Mouse (Mus musculus): ENCODE data around the gene Etv3. TPM values are rescaled to one million over a fixed set of nuclear protein-coding genes. Genes with fewer than 3 reads are reported as not detected.

Etv3 gene
- total and polyA plus RNA-seq, 3 experiments = 13.6 to 16.6 (median 15.7) TPM

GRCm38 (mm10) chr3:87560156-87560555 is 34.9 kb downstream of the Etv3 start:
- ATAC-seq (ENCODE audit: extremely low read depth, insufficient number of reproducible peaks, low FRiP score, poor library complexity, severe bottlenecking) (no peak), DNase-seq (ENCODE audit: low spot score) (no peak)
- no peak overlapping the region for H3K4me3 ChIP-seq (ENCODE audit: low read depth, low read length)
- H3K4me1 ChIP-seq (ENCODE audit: insufficient read depth, low read depth, low read length) = no peaks in the 10 kb centered on the region
- peaks cover 18% of the 10 kb centered on the region for H3K27me3 ChIP-seq (ENCODE audit: insufficient read depth, low read length)
- TF ChIP-seq CTCF (IDR thresholded peaks at IDR 0.05; ENCODE audit: low read depth, low read length) (no peak), GATA2 (IDR thresholded peaks at IDR 0.05; ENCODE audit: borderline replicate concordance, low read depth, low read length) (no peak), GATA1 (IDR thresholded peaks at IDR 0.05; ENCODE audit: borderline replicate concordance, low read length) (no peak), POLR2AphosphoS5 (IDR thresholded peaks at IDR 0.05; ENCODE audit: insufficient replicate concordance, low read depth, low read length) (no peak), TAL1 (conservative IDR thresholded peaks at IDR 0.05; ENCODE audit: low read depth, low read length) (no peak)
- no peaks in the 10 kb centered on the region for H3K36me3 ChIP-seq (replicated peaks)
- no peaks in the 10 kb centered on the region for H3K9me3 ChIP-seq (replicated peaks)

GRCm38 (mm10) chr3:87561434-87561833 is 36.2 kb downstream of the Etv3 start:
- TF ChIP-seq GATA2 (IDR thresholded peaks at IDR 0.05; ENCODE audit: borderline replicate concordance, low read depth, low read length) (no peak), CTCF (IDR thresholded peaks at IDR 0.05; ENCODE audit: low read depth, low read length) (no peak)
- DNase-seq (ENCODE audit: low spot score) (no peak), ATAC-seq (ENCODE audit: extremely low read depth, insufficient number of reproducible peaks, low FRiP score, poor library complexity, severe bottlenecking) (no peak)
- Histone ChIP-seq H3K4me1 (ENCODE audit: insufficient read depth, low read depth, low read length) (no peaks in the 10 kb centered on the region; the same call in 1 of the 2 replicates), H3K27me3 (ENCODE audit: insufficient read depth, low read length) (peaks cover 14% of the 10 kb centered on the region), H3K9me3 (replicated peaks) (no peaks in the 10 kb centered on the region), H3K36me3 (replicated peaks) (no peaks in the 10 kb centered on the region), H3K4me3 (ENCODE audit: low read depth, low read length) (no peak overlapping the region)

- H3K4me3 ChIP-seq (ENCODE audit: low read depth, low read length) = no peak overlapping the region
- no peaks in the 10 kb centered on the region for H3K36me3 ChIP-seq (replicated peaks)
- no peaks in the 10 kb centered on the region for H3K9me3 ChIP-seq (replicated peaks)
- no peaks in the 10 kb centered on the region; the same call in 1 of the 2 replicates for H3K4me1 ChIP-seq (ENCODE audit: insufficient read depth, low read depth, low read length)
- DNase-seq (ENCODE audit: low spot score) (peak; percentile 43), ATAC-seq (ENCODE audit: extremely low read depth, insufficient number of reproducible peaks, low FRiP score, poor library complexity, severe bottlenecking) (no peak; the same call in 1 of the 2 replicates)
- peaks cover 14% of the 10 kb centered on the region for H3K27me3 ChIP-seq (ENCODE audit: insufficient read depth, low read length)
- peak; percentile 94 for TF ChIP-seq CTCF (IDR thresholded peaks at IDR 0.05; ENCODE audit: low read depth, low read length)
- no peak for TF ChIP-seq GATA1 (IDR thresholded peaks at IDR 0.05; ENCODE audit: borderline replicate concordance, low read length)
Observed at GRCm38 (mm10) chr3:87562370-87562769, 37.2 kb downstream of the Etv3 start.

GRCm38 (mm10) chr3:87563466-87563865 is 38.3 kb downstream of the Etv3 start:
- ATAC-seq (ENCODE audit: extremely low read depth, insufficient number of reproducible peaks, low FRiP score, poor library complexity, severe bottlenecking) (no peak), DNase-seq (ENCODE audit: low spot score) (no peak)
- no peaks in the 10 kb centered on the region for H3K36me3 ChIP-seq (replicated peaks)
- H3K9me3 ChIP-seq (replicated peaks) = no peaks in the 10 kb centered on the region
- no peaks in the 10 kb centered on the region; the same call in 1 of the 2 replicates for H3K4me1 ChIP-seq (ENCODE audit: insufficient read depth, low read depth, low read length)
- no peak overlapping the region for H3K4me3 ChIP-seq (ENCODE audit: low read depth, low read length)
- H3K27me3 ChIP-seq (ENCODE audit: insufficient read depth, low read length) = peaks cover 14% of the 10 kb centered on the region
- TF ChIP-seq CTCF (IDR thresholded peaks at IDR 0.05; ENCODE audit: low read depth, low read length) (no peak), GATA1 (IDR thresholded peaks at IDR 0.05; ENCODE audit: borderline replicate concordance, low read length) (no peak), GATA2 (IDR thresholded peaks at IDR 0.05; ENCODE audit: borderline replicate concordance, low read depth, low read length) (no peak), TAL1 (conservative IDR thresholded peaks at IDR 0.05; ENCODE audit: low read depth, low read length) (no peak), POLR2AphosphoS5 (IDR thresholded peaks at IDR 0.05; ENCODE audit: insufficient replicate concordance, low read depth, low read length) (no peak)

DNA sequence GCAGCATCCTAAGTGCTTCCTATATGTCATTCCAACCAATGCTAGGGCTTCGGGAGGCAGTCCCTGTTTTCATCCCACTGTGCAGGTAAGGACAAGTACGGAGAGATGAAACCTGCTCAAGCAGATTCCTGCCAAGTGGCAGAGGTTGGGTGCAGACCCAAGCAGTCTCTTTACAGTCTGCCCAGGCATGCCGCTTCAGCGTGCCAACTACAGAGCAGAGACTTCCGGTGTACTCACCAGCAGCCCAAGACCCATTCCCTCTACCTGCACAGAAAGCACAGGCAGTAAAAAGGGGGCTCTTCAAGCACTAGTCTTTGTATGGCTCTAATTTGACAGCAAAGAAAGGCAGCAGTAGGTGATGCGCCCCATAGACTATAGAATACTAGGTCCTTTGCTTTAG is 40.4 kb downstream of the Etv3 start:
- Histone ChIP-seq H3K36me3 (replicated peaks) (no peaks in the 10 kb centered on the region), H3K27me3 (ENCODE audit: insufficient read depth, low read length) (peaks cover 13% of the 10 kb centered on the region), H3K4me1 (ENCODE audit: insufficient read depth, low read depth, low read length) (no peaks in the 10 kb centered on the region; the same call in 1 of the 2 replicates), H3K9me3 (replicated peaks) (no peaks in the 10 kb centered on the region), H3K4me3 (ENCODE audit: low read depth, low read length) (no peak overlapping the region)
- DNase-seq (ENCODE audit: low spot score) (no peak), ATAC-seq (ENCODE audit: extremely low read depth, insufficient number of reproducible peaks, low FRiP score, poor library complexity, severe bottlenecking) (no peak)
- TF ChIP-seq GATA1 (IDR thresholded peaks at IDR 0.05; ENCODE audit: borderline replicate concordance, low read length) (no peak), CTCF (IDR thresholded peaks at IDR 0.05; ENCODE audit: low read depth, low read length) (no peak), GATA2 (IDR thresholded peaks at IDR 0.05; ENCODE audit: borderline replicate concordance, low read depth, low read length) (no peak), POLR2AphosphoS5 (IDR thresholded peaks at IDR 0.05; ENCODE audit: insufficient replicate concordance, low read depth, low read length) (no peak), TAL1 (conservative IDR thresholded peaks at IDR 0.05; ENCODE audit: low read depth, low read length) (no peak)

DNA sequence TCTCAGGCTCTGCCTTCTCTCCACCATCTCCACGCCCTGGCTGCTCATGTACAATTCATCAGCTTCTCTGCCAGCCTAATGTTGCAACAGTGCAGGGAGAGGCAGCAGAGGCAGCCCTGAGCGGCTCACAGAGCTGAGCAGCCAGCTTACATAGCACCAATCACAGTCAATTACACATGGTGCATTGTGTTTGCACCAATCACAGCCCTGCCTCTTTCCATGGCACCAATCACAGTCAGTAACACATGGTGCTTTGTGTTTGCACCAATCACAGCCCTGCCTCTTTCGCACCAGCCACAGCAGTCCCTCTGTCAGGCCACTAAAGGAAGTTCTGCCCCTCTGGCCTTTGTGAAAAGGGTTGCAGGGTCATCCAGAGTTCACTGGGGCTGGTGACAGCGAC is 40.9 kb downstream of the Etv3 start:
- no peaks in the 10 kb centered on the region for H3K36me3 ChIP-seq (replicated peaks)
- no peaks in the 10 kb centered on the region; the same call in 1 of the 2 replicates for H3K4me1 ChIP-seq (ENCODE audit: insufficient read depth, low read depth, low read length)
- H3K27me3 ChIP-seq (ENCODE audit: insufficient read depth, low read length) = peaks cover 10% of the 10 kb centered on the region
- no peaks in the 10 kb centered on the region for H3K9me3 ChIP-seq (replicated peaks)
- DNase-seq (ENCODE audit: low spot score) (no peak), ATAC-seq (ENCODE audit: extremely low read depth, insufficient number of reproducible peaks, low FRiP score, poor library complexity, severe bottlenecking) (no peak)
- TF ChIP-seq CTCF (IDR thresholded peaks at IDR 0.05; ENCODE audit: low read depth, low read length) (no peak), GATA1 (IDR thresholded peaks at IDR 0.05; ENCODE audit: borderline replicate concordance, low read length) (no peak), TAL1 (conservative IDR thresholded peaks at IDR 0.05; ENCODE audit: low read depth, low read length) (no peak), POLR2AphosphoS5 (IDR thresholded peaks at IDR 0.05; ENCODE audit: insufficient replicate concordance, low read depth, low read length) (no peak), GATA2 (IDR thresholded peaks at IDR 0.05; ENCODE audit: borderline replicate concordance, low read depth, low read length) (no peak)
- no peak overlapping the region for H3K4me3 ChIP-seq (ENCODE audit: low read depth, low read length)

- no peak for DNase-seq (ENCODE audit: low spot score)
- Histone ChIP-seq H3K4me3 (ENCODE audit: low read depth, low read length) (no peak overlapping the region), H3K36me3 (replicated peaks) (no peaks in the 10 kb centered on the region), H3K4me1 (ENCODE audit: insufficient read depth, low read depth, low read length) (no peaks in the 10 kb centered on the region; the same call in 1 of the 2 replicates), H3K9me3 (replicated peaks) (no peaks in the 10 kb centered on the region), H3K27me3 (ENCODE audit: insufficient read depth, low read length) (peaks cover 10% of the 10 kb centered on the region)
- no peak for ATAC-seq (ENCODE audit: extremely low read depth, insufficient number of reproducible peaks, low FRiP score, poor library complexity, severe bottlenecking)
- TF ChIP-seq GATA2 (IDR thresholded peaks at IDR 0.05; ENCODE audit: borderline replicate concordance, low read depth, low read length) = no peak
- no peak for TF ChIP-seq POLR2AphosphoS5 (IDR thresholded peaks at IDR 0.05; ENCODE audit: insufficient replicate concordance, low read depth, low read length)
- no peak for TF ChIP-seq GATA1 (IDR thresholded peaks at IDR 0.05; ENCODE audit: borderline replicate concordance, low read length)
- TF ChIP-seq TAL1 (conservative IDR thresholded peaks at IDR 0.05; ENCODE audit: low read depth, low read length) = no peak
- TF ChIP-seq CTCF (IDR thresholded peaks at IDR 0.05; ENCODE audit: low read depth, low read length) = no peak
Observed at GRCm38 (mm10) chr3:87567497-87567896, 42.3 kb downstream of the Etv3 start.
